ENCODE assay signal across 8 mouse cellular contexts in the genomic region with DNA sequence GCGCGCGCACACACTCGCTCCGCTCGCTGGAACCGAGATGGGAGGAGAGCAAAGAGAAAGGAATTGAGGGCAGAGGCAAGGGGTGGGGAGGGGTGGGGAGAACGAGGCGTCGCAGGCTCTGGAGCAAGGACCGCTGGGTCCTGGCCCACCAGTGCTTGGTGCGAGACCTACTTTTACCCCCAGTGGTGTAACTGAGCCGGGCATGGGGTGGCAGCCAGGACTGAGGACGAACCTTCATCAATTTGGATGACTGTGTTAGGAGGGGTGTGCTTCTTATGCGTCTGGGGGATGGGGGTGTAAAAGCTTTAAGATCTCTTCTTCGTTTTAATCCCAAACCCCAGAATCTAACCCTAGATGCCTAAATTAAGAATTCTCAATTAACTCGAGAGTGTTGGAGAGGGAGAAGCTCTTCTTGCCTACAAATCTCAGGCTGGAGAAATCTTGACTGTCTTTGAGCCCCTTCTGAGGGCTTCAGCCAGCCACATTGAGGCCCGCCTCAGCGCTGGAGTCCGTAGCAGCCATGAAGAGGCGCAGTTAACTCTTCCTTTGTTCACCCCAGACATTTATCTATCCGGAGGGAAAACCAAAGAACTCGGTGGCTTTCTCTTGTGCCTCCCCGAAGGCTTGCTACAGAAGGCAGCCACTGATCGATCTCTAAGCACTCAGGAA. TPM values are rescaled to one million over a fixed set of nuclear protein-coding genes. Genes with fewer than 3 reads are reported as not detected.
DNase-seq lines count a peak whose midpoint lies in the region; ATAC-seq and TF ChIP-seq lines count a peak whose summit lies in the region.

No protein-coding gene starts in this region.

- peak overlapping the region; percentile 57 for H3K4me3 ChIP-seq in layer of hippocampus, adult 2 months
- H3K4me3 ChIP-seq in embryonic facial prominence, embryonic 12.5 days: peak overlapping the region; percentile 78
- peak overlapping the region; percentile 51 for H3K4me3 ChIP-seq in hindbrain, postnatal 0 days (ENCODE audit: low read length)
- peak overlapping the region; percentile 86 for H3K4me3 ChIP-seq in myocyte

- peaks cover 45% of the 10 kb centered on the region for H3K79me2 ChIP-seq in myocyte (ENCODE audit: control insufficient read depth, insufficient read depth)

- no peaks in the 10 kb centered on the region for H3K27me3 ChIP-seq in embryonic facial prominence, embryonic 12.5 days
- no peaks in the 10 kb centered on the region for H3K27me3 ChIP-seq in hindbrain, postnatal 0 days (ENCODE audit: insufficient read depth, low read length)
- H3K27me3 ChIP-seq in myocyte (ENCODE audit: control insufficient read depth, insufficient read depth, insufficient read length): peaks cover 4% of the 10 kb centered on the region

- TF ChIP-seq POLR2A in myocyte (IDR thresholded peaks at IDR 0.05; ENCODE audit: insufficient read length, low read depth): no peak

- H3K9ac ChIP-seq in embryonic facial prominence, embryonic 12.5 days: peak overlapping the region; percentile 90
- peak overlapping the region; percentile 53 for H3K9ac ChIP-seq in hindbrain, postnatal 0 days (replicated peaks; ENCODE audit: low read length)

- H3K27ac ChIP-seq in layer of hippocampus, adult 2 months: peak overlapping the region; percentile 68; the same call in 1 of the 2 replicates
- peak overlapping the region; percentile 94 for H3K27ac ChIP-seq in embryonic facial prominence, embryonic 12.5 days
- peak overlapping the region; percentile 74 for H3K27ac ChIP-seq in hindbrain, postnatal 0 days

- peak overlapping the region; percentile 89 for H3K4me2 ChIP-seq in embryonic facial prominence, embryonic 12.5 days (replicated peaks)
- H3K4me2 ChIP-seq in hindbrain, postnatal 0 days (ENCODE audit: low read depth, low read length): peak overlapping the region; percentile 73
- H3K4me2 ChIP-seq in myocyte (ENCODE audit: low read depth): peak overlapping the region; percentile 87

- WGBS in embryonic facial prominence, embryonic 12.5 days: 2% methylated on average over 25 of the region's 25 CpGs
- 3% methylated on average over 25 of the region's 25 CpGs for WGBS in hindbrain, postnatal 0 days

- peak overlapping the region; percentile 42 for H3ac ChIP-seq in myocyte (ENCODE audit: control insufficient read depth, insufficient read length)

- no peaks in the 10 kb centered on the region for H3K9me3 ChIP-seq in embryonic facial prominence, embryonic 12.5 days
- H3K9me3 ChIP-seq in hindbrain, postnatal 0 days (ENCODE audit: low read length): no peaks in the 10 kb centered on the region

- peak; percentile 33 for TF ChIP-seq CTCF in layer of hippocampus, adult 2 months (conservative IDR thresholded peaks at IDR 0.05)
- peak; percentile 46 for TF ChIP-seq CTCF in hindbrain, postnatal 0 days (IDR thresholded peaks at IDR 0.05; ENCODE audit: low read depth)

- H3K4me1 ChIP-seq in embryonic facial prominence, embryonic 12.5 days: peaks cover 26% of the 10 kb centered on the region
- H3K4me1 ChIP-seq in hindbrain, postnatal 0 days (ENCODE audit: insufficient read depth, low read length): peaks cover 10% of the 10 kb centered on the region; the same call in 1 of the 2 replicates

- no peak for ATAC-seq in embryonic facial prominence, embryonic 12.5 days (ENCODE audit: insufficient number of reproducible peaks, insufficient read depth, low FRiP score, low TSS enrichment)
- ATAC-seq in hindbrain, postnatal 0 days: no peak

- DNase-seq in layer of hippocampus, adult 2 months (ENCODE audit: low spot score in 2 of 2): no peak
- no peak for DNase-seq in layer of hippocampus, postnatal 36 days
- DNase-seq in hindbrain, postnatal 0 days (ENCODE audit: low spot score): peak; percentile 38
- no peak for DNase-seq in right cerebral cortex, postnatal 14 days
- no peak for DNase-seq in cerebellum, adult 8-10 months
- DNase-seq in spleen, postnatal 14 days (ENCODE audit: low spot score in 2 of 2): no peak

- no peaks in the 10 kb centered on the region for H3K36me3 ChIP-seq in embryonic facial prominence, embryonic 12.5 days
- no peaks in the 10 kb centered on the region for H3K36me3 ChIP-seq in hindbrain, postnatal 0 days (ENCODE audit: insufficient read depth, low read length)
- H3K36me3 ChIP-seq in myocyte (ENCODE audit: control insufficient read depth, insufficient read depth): no peaks in the 10 kb centered on the region

TF ChIP-seq in myocyte, 11 proteins besides CTCF, POLR2A, EP300 and RAD21:
- TF ChIP-seq SRF (IDR thresholded peaks at IDR 0.05; ENCODE audit: control insufficient read depth, insufficient read length, low read depth) (no peak), CEBPB (IDR thresholded peaks at IDR 0.05; ENCODE audit: insufficient read depth, poor library complexity, severe bottlenecking) (no peak), USF1 (IDR thresholded peaks at IDR 0.05; ENCODE audit: low read depth) (no peak), REST (IDR thresholded peaks at IDR 0.05; ENCODE audit: insufficient read depth, insufficient read length) (no peak), TCF3 (IDR thresholded peaks at IDR 0.05; ENCODE audit: insufficient read length, low read depth) (no peak), MYOD1 (IDR thresholded peaks at IDR 0.05; ENCODE audit: control insufficient read depth in 1 of 3, insufficient read length in 2 of 3, low read depth in 2 of 3) (no peak), MAX (IDR thresholded peaks at IDR 0.05; ENCODE audit: low read depth) (no peak), TCF12 (IDR thresholded peaks at IDR 0.05; ENCODE audit: insufficient read depth, poor library complexity, severe bottlenecking) (no peak), POLR2AphosphoS2 (IDR thresholded peaks at IDR 0.05; ENCODE audit: insufficient read length, low read depth) (no peak), MYOG (IDR thresholded peaks at IDR 0.05; ENCODE audit: control insufficient read depth in 1 of 3, insufficient read depth in 1 of 3, insufficient read length in 2 of 3, low read depth in 2 of 3) (no peak), E2F4 (IDR thresholded peaks at IDR 0.05; ENCODE audit: insufficient read depth) (no peak)

RNA-seq across cellular contexts. Expression of gene Kirrel, which starts 0.4 kb away (rescaled TPM):
- 1 to 10 TPM; 3.0 to 3.4 TPM for total RNA-seq in layer of hippocampus, adult 2 months (2021)
- 1 to 10 TPM; 3.2 to 4.3 TPM for total RNA-seq in layer of hippocampus, postnatal 36 days (2021)
- polyA plus RNA-seq in embryonic facial prominence, embryonic 12.5 days (2016; fragmentation: Nextera tagmentation; extraction: Ambion mirVana): 25.9 and 26.7 TPM in 2 replicates
- total RNA-seq in hindbrain, postnatal 0 days (2014; rRNA removed): 7.2 and 11.3 TPM in 2 replicates
- 2.9 and 3.2 TPM in 2 replicates for polyA plus RNA-seq in hindbrain, postnatal 0 days (2015; fragmentation: Nextera tagmentation; extraction: Ambion mirVana)
- polyA plus RNA-seq in myocyte (2012; fragmentation: generic; extraction: Trizol): 20.7 TPM
